Mouse (Mus musculus) liver, postnatal 0 days (tissue): ENCODE results near the gene Pdzd2.

Experiments used
- CTCF ChIP-seq: sonication (generic); IDR thresholded peaks from 2 replicates; pipeline ENCODE4 v1.5.1; 2016; ENCODE audit warnings: antibody characterized with exemption, low read depth
- EP300 ChIP-seq: IDR thresholded peaks from 2 replicates; pipeline ENCODE4 v1.6.1; 2016; ENCODE audit warnings: antibody characterized with exemption, low read depth, mild to moderate bottlenecking

DNA sequence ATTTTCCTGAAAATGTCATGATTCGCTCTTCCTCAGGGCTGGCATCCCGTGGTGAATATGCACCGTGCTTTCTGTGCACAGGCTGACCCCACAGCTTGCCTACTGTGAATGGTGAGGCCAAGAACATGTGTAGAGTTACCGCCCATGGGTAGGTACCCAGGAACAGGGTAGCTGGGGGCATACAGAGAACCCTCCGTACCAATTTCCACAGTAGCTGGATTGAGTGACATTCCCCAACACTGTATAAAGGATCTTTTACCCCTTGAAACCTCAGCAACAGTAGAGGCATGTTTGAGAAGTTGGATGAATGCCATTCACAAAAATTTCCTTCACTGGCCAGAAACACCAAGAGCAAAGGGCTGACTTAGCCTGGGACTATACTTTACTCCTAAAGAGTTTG, 271.1 kb downstream of the Pdzd2 start:
- TF ChIP-seq EP300 = no peak
- TF ChIP-seq CTCF = no peak
